Mouse (Mus musculus) hindbrain, embryonic 15.5 days (tissue): ENCODE results near the gene Uty. TPM values are rescaled to one million over a fixed set of nuclear protein-coding genes. Genes with fewer than 3 reads are reported as not detected.

Experiments
- polyA plus RNA-seq: library from polyadenylated mRNA; unstranded; fragments of >200 nt; fragmentation: Nextera tagmentation; extraction: Ambion mirVana; gene quantifications from 2 replicates; pipeline ENCODE4 v1.2.1, GENCODE M21; 2015

The Uty gene
- polyA plus RNA-seq, 1 experiment from 2014 or later = 8.2 TPM

Other genes with a start within 250 kb of the Uty start
- gene Eif2s3y, start 235.2 kb downstream of the Uty start, polyA plus RNA-seq = 37.5 and 38.9 TPM in 2 replicates
- 15.8 and 18.2 TPM in 2 replicates for gene Ddx3y, start 40.9 kb upstream of the Uty start, polyA plus RNA-seq
- not detected in 2 replicates for gene Usp9y, start 214.0 kb upstream of the Uty start, polyA plus RNA-seq